Mouse (Mus musculus) heart, postnatal 0 days (tissue): ENCODE data around the gene Mipol1. TPM values are rescaled to one million over a fixed set of nuclear protein-coding genes. Genes with fewer than 3 reads are reported as not detected.
"Not testable (repeated sequence)": the region's sequence is repeated elsewhere in the genome, so short reads cannot be mapped to it uniquely, and the experiment has no call there.

ENCODE experiments used
- ATAC-seq: fragments of 200-750 bp; cut with Nextera tagmentation; 2 replicates; pipeline ENCODE4 v1.8.0; 2017; ENCODE audit warnings: low read depth, moderate number of reproducible peaks, moderate library complexity; ENCODE audit not compliant: insufficient read depth
- DNase-seq: peaks from one replicate; pipeline ENCODE4 v3.0.0-alpha.2; 2016; ENCODE audit warnings: low spot score
- H3K27ac ChIP-seq: fragments of 300-500 bp; sonication (generic); 2 replicates; pipeline ENCODE4 v1.5.1; 2014; ENCODE audit warnings: low read depth, mild to moderate bottlenecking
- H3K27me3 ChIP-seq: fragments of 300-500 bp; sonication (generic); 2 replicates; pipeline ENCODE4 v1.6.1; 2014; ENCODE audit warnings: low read length, mixed read lengths; ENCODE audit not compliant: control insufficient read depth, insufficient read depth
- H3K36me3 ChIP-seq: fragments of 300-500 bp; sonication (generic); replicated peaks from 2 replicates; pipeline ENCODE4 v1.6.1; 2014; ENCODE audit warnings: low read length, mixed read lengths; ENCODE audit not compliant: control insufficient read depth, insufficient read depth
- H3K4me1 ChIP-seq: fragments of 300-500 bp; sonication (generic); 2 replicates; pipeline ENCODE4 v1.6.1; 2014; ENCODE audit warnings: antibody characterized with exemption; ENCODE audit not compliant: control insufficient read depth, insufficient read depth
- H3K4me2 ChIP-seq: fragments of 300-500 bp; sonication (generic); 2 replicates; pipeline ENCODE4 v1.6.1; 2014; ENCODE audit warnings: low read depth, mild to moderate bottlenecking, low read length, moderate library complexity
- H3K4me3 ChIP-seq: fragments of 300-500 bp; sonication (generic); 2 replicates; pipeline ENCODE4 v1.5.1; 2014; ENCODE audit warnings: low read depth, low read length
- H3K9ac ChIP-seq: fragments of 300-500 bp; sonication (generic); replicated peaks from 2 replicates; pipeline ENCODE4 v1.6.1; 2014; ENCODE audit warnings: low read depth, low read length, mixed read lengths
- H3K9me3 ChIP-seq: fragments of 300-500 bp; sonication (generic); replicated peaks from 2 replicates; pipeline ENCODE4 v1.6.1; 2016; ENCODE audit warnings: low read length; ENCODE audit not compliant: control insufficient read depth
- CTCF ChIP-seq: IDR thresholded peaks from 2 replicates; pipeline ENCODE4 v1.5.1; 2016; ENCODE audit warnings: antibody characterized with exemption, control low read depth, low read depth
- EP300 ChIP-seq: IDR thresholded peaks from 2 replicates; pipeline ENCODE4 v1.6.1; 2016; ENCODE audit warnings: antibody characterized with exemption, low read depth
- WGBS: fragments of 180-500 bp; shearing (Covaris S2); extraction: QIAGEN DNeasy Blood & Tissue Kit; methylation state at CpG from one replicate; pipeline ENCODE4 v1.1.7; 2014; 5-methylcytosine and 5-hydroxymethylcytosine counted together
- polyA plus RNA-seq: library from polyadenylated mRNA; unstranded; fragments of >200 nt; fragmentation: Nextera tagmentation; extraction: Ambion mirVana; gene quantifications from 2 replicates; pipeline ENCODE4 v1.2.1, GENCODE M21; 2015
- total RNA-seq: library from RNA; depleted of rRNA; stranded (reverse); fragments of >200 nt; gene quantifications from 2 replicates; pipeline ENCODE4 v1.2.3, GENCODE M21; 2014; ENCODE audit warnings: low replicate concordance

Gene Mipol1
- total and polyA plus RNA-seq, 2 experiments from 2014 or later: 5.9 to 6.9 TPM

- no peaks in the 10 kb centered on the region for H3K4me1 ChIP-seq
- TF ChIP-seq EP300: no peak
- no peak for TF ChIP-seq CTCF
- no peaks in the 10 kb centered on the region for H3K36me3 ChIP-seq
- no peak overlapping the region for H3K9ac ChIP-seq
- ATAC-seq (no peak), DNase-seq (no peak)
- no peak overlapping the region for H3K4me2 ChIP-seq
- H3K9me3 ChIP-seq: no peaks in the 10 kb centered on the region; the same call in 1 of the 2 replicates
- no peak overlapping the region for H3K27ac ChIP-seq
- 86% methylated on average over 2 of the region's 2 CpGs for WGBS
- H3K27me3 ChIP-seq: no peaks in the 10 kb centered on the region
- H3K4me3 ChIP-seq: no peak overlapping the region
Observed at GRCm38 (mm10) chr12:57428767-57429166, 198.5 kb downstream of the Mipol1 start.

- not testable (repeated sequence) for H3K27me3 ChIP-seq, H3K4me3 ChIP-seq, DNase-seq, H3K27ac ChIP-seq, H3K4me2 ChIP-seq, ATAC-seq, H3K9me3 ChIP-seq, H3K36me3 ChIP-seq, H3K4me1 ChIP-seq, H3K9ac ChIP-seq
- WGBS: 73% methylated on average over 8 of the region's 8 CpGs
Observed at GRCm38 (mm10) chr12:57436939-57437659, 206.9 kb downstream of the Mipol1 start.

GRCm38 (mm10) chr12:57444281-57444903 is 214.2 kb downstream of the Mipol1 start:
- no peak for TF ChIP-seq EP300
- no peak for DNase-seq
- Histone ChIP-seq H3K27me3 (no peaks in the 10 kb centered on the region), H3K9ac (no peak overlapping the region), H3K4me2 (no peak overlapping the region), H3K27ac (no peak overlapping the region), H3K4me3 (no peak overlapping the region), H3K4me1 (no peaks in the 10 kb centered on the region), H3K9me3 (no peaks in the 10 kb centered on the region), H3K36me3 (no peaks in the 10 kb centered on the region)
- ATAC-seq: no peak
- 76% methylated on average over 10 of the region's 10 CpGs for WGBS

- ATAC-seq (no peak), DNase-seq (no peak)
- Histone ChIP-seq H3K36me3 (no peaks in the 10 kb centered on the region), H3K27ac (no peak overlapping the region), H3K4me3 (no peak overlapping the region), H3K4me2 (no peak overlapping the region), H3K4me1 (no peaks in the 10 kb centered on the region), H3K9me3 (no peaks in the 10 kb centered on the region), H3K9ac (no peak overlapping the region), H3K27me3 (no peaks in the 10 kb centered on the region)
- TF ChIP-seq EP300 (no peak), CTCF (no peak)
- 61% methylated on average over 3 of the region's 3 CpGs for WGBS
Observed at GRCm38 (mm10) chr12:57447331-57447730, 217.1 kb downstream of the Mipol1 start.

- ATAC-seq (no peak), DNase-seq (no peak)
- no peaks in the 10 kb centered on the region for H3K4me1 ChIP-seq
- H3K9me3 ChIP-seq: no peaks in the 10 kb centered on the region
- no peaks in the 10 kb centered on the region for H3K27me3 ChIP-seq
- H3K4me2 ChIP-seq: no peak overlapping the region
- no peaks in the 10 kb centered on the region for H3K36me3 ChIP-seq
- H3K4me3 ChIP-seq: no peak overlapping the region
- TF ChIP-seq EP300 (no peak), CTCF (no peak)
- H3K9ac ChIP-seq: no peak overlapping the region
- WGBS: 62% methylated on average over 1 of the region's 1 CpGs
- H3K27ac ChIP-seq: no peak overlapping the region
Observed at GRCm38 (mm10) chr12:57449299-57449698, 219.1 kb downstream of the Mipol1 start.
